Mouse (Mus musculus) 3134 (cell line): ENCODE measurements at regions not wholly inside any gene's neighbourhood (a gene's known extent, or its start where the extent isn't known, plus 50 kb on each side); places are given as distances from the start of the nearest gene placed in this dataset.

Experiments
- DNase-seq: peaks from one replicate; pipeline ENCODE4 v3.0.0-alpha.2; 2011; ENCODE audit warnings: low spot score; ENCODE audit not compliant: insufficient read length; ENCODE audit errors: extremely low read depth

DNA sequence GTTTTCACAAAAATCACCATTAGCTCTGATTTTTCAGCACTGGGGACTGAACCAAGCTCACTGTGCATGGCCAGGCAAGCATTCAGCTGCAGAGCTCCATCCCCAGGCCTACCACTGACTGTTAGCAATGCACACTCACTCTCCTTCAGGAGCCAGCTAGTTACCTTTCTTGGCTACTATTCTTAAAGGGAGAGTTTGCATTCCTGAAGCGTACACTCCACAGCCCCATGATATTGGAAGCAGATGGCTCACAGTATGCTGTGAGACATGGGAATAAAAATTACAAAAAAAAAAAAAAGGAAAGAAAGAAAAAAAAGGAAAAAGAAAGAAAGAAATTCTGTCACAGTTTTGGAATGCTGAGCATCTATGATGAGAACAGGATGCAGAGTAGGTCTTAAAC lies 352.8 kb downstream of the Sorl1 start:
- DNase-seq, result no peak

DNA sequence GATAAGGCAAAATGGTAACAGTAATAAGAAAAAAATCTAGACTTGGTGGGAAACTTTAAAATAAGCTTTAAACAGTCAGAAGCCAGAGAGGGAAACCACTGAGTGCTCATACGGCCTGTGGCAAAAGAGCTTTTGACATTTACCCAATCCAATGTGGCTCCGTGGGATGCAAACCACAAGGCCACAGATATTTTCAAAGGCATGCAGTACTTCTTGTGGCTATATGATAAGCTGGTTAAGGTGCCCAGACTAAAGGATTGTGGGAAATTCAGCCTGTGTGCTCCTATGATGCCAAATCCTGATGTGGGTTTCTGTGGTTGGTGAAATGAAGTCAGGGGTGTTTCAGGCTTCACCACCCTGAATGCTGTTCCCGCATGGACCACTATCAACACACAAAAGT lies 355.8 kb downstream of the Sorl1 start:
- peak; percentile 28 for DNase-seq

DNA sequence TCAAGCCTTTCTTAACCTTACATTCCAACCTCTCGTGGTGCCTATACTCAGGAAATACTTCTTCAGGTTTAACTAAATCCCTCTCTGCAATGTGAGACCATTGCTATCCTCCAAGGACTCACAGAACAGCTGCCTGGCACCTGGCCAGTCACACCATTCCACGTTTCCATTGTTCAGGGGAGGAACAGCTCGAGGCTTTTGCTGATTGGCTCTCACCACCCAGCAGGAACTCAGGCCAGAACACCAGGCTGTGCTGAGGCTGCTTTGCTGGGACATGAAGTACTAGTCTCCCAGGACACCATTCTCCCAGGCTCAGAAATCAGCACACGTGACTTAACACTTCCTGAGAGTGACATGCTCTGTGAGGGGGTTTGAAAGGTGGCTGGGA lies 357.6 kb downstream of the Sorl1 start:
- DNase-seq, result peak; percentile 37

DNA sequence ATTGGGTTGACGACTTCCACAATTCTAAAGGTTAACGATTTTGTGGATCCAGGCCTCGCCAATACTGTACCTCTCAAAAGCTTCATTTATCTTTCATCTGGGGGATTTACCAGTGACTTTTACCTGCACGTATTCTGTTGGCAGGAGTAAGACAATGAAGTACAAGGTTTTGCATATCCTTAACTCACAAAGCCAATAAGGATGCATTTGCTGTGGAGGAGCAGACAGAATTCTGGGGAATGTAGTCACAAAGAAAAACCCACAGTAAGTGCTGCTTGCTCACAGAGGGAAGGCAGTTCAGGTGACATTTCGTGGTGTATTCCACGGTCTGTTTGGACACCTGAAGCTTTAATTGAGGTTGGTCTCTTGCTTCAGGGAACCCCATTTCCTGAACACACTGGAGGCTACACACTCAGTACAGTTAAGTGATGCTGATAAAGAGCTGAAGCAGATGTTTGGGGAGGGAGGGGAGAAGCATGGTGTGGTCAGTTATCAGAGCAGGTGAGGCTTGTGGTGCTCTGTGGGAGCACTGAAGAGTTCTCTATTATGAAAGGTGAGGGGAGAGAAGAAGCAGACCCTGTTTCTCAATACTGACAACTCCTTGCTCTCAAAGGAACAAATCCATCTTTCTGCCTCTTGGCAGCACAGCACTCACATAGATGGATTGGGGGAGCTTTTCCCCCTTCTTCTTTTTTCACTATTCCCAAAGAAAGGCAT lies 358.1 kb downstream of the Sorl1 start:
- no peak for DNase-seq

DNA sequence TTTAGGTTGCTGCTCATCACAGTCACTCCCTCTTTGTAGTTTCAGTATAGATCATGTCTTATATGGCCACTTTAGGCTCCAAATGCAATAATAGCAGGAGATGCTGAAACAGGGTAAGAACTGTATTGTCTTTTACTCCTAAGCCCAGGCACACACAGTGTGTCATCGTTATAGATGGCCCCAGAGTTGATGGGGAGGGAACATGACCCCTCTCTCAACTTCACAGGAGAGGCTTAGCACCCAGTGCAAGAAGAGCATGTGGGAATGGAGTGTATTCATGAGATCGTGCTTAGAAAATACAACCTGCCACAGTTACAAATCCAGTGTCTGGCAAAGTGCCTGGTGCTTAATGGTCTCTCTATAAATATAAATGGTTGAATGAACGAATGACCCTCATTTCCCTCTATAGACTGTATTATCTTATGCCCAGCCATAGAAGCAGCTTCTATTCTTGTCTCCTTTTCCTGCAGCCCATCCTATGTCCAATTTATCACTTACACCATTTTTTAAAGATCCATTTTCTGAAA lies 363.0 kb downstream of the Sorl1 start:
- DNase-seq, result no peak

DNA sequence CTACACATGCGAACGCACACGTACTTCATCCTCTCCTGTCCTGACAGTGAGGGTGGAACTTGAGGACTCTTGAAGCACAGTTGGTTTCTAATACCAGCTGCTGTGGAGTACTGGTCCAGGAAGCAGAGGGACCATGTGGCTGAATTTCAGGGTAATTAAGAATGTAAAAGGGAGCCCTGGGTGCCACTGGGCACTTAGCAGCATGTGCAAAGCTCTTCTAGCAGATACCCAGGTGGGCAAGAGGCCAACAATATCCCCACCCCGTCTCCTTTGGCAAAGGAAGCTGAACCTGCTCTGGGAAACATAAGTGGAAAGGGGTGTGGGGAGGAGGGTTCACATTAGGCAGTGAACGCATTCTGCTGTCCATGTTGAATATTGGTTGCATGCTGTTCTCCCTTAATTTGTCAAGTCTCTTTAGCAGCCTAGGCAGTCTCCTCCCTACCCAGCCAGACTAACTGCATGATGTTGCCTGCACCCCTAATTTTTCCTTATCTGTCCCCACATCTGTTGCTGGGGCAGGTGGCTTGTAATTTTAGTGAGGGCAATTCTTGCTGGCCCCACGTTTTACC lies 369.6 kb downstream of the Sorl1 start:
- no peak for DNase-seq

DNA sequence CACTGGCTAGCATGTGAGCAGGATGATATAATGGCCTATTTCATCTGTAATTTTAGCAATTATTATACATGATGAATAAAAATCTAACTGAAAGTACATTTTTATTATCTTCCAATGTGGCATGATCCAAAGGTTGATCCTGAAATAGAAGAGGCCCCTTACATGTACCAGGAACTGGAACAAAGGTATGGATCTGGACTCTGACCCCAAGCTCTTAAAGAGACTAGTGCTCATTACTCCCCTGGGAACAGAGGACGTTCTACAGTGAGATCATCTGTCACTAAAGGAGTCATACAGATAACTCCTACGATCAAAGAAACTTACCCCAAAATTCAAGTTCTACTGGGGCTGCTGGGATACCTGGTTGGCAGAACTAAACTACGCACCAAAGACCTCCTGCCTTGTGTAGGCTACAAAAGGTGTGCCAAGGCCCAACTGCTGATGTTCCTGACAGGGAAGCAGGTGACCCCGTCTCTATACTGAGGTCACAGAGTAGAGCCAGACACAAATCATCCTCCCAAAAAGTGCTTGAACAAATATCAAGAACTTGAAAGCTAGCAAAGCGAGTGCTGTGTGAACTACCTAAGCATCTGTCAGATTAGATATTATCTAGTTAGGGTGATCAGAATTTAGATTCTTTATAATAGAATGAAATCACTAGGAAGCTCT lies 378.0 kb downstream of the Sorl1 start:
- no peak for DNase-seq

DNA sequence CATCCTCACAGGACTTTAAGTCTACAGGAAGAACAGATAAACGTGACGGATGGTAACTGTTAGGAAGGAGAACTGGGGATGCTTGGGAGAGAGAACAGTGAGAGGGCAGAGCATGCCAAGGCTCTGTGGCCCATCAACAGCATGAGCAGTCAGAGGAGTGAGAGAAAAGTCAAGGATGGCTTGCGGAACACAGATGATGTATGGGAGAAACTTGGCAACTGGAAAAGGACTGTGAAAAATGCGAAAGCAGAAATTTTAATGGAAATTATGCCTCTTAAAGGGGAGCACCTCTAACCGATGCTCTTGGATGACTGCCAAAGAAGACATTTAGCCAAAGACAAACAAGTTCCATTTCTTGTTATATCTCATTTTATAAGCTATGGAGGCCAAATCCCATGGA lies 382.6 kb downstream of the Sorl1 start:
- DNase-seq, result no peak

DNA sequence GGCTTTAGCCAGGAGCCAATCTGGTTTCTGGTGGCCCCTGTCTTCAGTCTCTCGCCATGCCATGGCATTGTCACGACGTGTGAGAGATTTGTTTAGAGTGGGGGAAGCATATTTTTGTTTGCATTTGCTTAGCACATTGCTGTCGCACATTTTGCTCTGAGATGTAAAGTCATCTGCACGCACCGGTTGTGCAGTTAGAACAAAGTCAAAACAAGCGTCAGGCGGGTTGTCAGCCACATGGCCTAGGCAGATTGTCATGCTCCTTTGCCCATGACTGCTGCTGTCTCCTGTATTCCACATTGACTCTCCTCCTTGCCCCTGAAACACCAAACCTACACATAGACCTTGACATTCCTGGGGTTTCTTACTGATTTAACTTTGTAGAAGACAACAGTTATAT lies 383.6 kb downstream of the Sorl1 start:
- no peak for DNase-seq

DNA sequence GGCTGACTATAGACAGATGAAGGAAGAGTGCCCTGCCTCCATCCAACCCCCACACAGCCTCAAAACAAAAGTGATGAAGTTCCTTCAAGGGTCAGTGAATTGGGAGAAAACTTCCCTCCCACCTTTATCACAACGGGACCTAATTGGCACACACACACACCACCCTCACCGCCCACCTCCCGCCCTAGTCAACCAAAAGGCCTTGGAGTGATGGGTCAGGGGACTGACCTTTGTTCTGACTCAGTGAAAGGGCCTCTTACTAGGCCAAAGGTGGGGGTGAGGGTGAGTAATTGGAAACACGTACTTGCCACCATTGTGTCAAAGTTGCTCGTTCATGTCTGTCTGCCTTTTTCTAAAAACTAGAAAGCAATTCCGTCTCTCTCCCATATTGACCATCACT lies 386.4 kb downstream of the Sorl1 start:
- no peak for DNase-seq

DNA sequence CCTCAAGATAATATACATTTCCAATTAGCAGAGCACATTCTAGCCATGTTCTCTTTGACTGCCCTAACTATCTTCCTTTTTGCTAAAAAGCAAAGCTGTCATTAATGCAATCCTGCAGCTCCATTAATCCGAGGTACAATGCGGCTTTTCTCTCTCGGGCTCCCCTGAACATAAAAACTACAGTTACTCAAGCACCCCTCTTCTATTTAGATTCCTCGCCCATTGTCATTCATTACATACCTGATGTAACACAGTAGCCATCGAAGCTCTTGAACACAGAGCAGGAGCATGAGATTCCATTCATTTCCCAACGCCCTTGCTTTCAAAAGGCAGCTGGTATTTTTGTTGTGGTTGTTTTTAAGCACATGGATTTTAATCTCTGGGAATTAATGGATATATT lies 387.2 kb downstream of the Sorl1 start:
- DNase-seq, result no peak

DNA sequence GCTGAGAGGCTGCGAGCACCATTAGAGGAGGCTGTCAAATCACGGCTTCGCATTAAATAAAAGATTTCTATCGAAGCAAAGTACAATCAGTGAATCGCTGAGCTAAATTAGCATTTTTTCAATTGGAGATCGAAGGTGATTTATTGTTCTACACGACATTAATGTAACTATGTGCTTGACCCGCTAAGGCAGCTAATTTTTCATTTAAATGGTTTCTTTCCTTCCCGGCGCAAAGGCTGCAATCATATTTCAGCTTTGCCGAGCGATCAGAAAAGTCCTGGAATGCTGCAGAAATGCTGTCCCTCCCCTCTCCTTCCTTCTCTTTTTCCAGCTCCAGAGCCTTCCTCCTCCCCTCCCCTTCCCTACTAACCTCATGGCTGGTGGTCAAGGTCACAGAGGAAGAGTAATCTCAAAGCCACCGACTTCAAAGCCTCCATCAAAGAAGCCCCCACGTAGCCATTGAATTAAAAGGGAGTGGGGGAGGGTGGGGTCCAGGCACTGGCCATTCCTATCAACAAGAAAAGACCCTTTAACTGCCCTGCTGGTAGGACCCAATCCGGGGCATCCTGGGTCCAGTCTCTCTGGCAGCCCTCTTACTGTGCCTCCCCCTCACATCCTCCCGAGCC lies 387.8 kb downstream of the Sorl1 start:
- DNase-seq, result no peak

DNA sequence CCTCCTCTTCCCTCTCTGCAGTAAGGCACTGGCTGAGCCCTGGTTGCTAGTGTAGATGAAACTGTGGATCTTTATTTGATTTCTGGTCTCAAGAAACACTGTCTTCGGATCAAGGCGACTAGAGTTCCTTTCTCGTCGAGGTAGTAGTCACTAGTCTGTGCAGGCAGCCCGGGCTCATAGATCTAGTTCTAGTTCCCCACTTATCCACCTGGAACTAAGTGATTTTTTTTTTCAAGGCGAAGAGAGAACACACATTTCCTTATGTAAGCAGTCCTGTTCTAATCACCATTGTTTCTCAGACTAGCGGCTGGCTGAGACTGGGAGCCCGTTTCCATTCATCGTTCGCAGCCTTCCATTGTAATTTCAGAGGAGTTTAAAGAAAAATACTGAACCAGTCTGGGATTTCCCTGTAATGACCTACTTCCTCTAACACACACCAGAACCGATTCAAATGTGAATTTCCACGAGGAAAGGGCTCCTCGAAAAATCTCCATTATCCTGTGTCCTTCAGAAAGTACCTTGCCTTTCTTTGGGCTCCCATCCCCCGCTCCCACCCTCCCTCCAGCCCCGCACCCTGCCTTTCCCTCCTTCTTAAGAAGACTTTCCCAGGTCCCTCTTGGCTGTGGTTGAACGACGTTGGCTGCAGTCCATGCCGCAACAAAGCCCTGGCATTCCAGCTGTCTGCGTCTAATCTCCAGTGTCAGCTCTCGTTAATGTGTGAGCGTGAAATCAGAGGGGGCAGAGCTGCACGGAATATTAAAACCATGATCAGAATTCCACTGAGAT lies 388.5 kb downstream of the Sorl1 start:
- DNase-seq, result peak; percentile 51

DNA sequence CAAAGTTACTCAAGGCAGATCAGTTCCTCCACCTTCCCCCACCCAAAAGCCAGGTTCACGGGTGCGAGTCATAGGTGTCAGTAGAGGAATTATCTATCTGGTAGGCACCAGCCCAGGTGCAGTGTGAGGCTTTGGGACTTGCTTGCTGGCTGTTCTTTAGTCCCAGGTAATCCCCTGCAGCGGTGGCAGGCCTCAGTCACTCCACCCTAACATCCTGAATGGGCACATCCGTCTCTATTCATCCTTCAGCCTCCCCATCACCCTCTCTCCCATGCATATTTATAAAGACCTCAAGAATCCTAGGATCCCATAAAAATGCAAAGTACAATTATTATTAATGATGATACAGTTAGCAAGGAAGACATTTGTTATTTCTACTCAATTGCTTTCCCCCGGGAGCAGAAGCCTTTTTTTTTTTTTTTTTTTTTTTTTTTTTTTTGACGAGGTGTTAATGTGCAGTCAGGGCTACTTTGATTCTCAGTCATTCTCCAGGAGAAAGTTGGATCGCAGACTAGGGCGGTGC lies 389.1 kb downstream of the Sorl1 start:
- no peak for DNase-seq

DNA sequence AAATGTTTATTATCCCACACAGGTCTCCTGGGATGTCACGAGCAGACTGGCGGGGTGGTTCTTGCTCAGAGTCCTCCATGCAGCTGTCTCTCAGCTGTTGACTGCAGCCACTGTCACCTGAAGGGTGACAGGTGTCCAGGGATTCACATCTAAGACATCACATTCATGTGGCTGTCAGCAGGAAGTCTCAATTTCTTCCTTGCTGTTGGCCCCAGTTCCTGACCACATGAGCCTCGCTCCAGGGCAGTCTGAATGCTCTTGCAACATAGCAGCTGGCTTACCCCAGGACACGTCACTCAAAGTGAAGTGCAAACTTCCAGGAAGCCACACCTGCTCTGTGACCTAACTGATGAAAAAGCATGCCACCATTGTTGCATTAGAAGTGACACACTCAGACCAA lies 402.5 kb downstream of the Sorl1 start:
- peak; percentile 16 for DNase-seq

DNA sequence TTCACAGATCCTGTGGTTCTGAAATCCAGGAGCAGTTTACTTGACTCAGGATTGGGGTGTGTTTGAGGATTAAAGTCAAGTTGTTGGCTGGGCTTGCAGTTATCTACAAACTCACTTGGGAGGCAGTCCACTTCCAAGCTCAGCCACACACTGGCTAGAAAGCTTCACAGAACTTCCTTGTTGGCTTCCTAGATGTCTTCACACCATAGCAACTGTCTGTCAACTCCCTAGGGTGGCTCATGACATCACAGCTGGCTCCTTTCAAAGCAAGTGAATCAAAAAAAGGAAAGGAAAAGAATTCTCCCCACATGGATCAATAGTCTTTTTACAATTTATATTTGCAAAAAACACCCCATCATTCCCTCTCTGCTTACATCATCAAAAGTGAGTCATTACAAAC lies 408.9 kb downstream of the Sorl1 start:
- no peak for DNase-seq

DNA sequence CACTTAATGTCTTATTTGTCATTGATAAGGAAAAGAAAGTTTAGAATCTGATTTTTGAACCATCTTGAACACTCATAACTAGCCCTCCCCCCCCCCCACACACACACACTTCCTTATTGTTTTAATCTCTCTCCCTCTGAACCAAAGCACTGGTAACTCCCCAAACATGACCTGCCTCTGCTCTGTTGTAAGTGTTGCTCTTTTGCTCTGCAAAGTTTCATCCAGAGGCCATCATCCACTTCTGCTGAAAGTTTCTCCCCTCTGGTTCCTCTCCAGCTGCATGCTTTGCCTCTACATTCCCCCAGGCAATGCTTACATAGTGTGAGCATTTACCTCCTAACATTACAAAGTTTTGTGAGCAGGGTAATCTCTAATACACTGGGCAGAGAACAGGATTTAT lies 418.1 kb downstream of the Sorl1 start:
- DNase-seq, result no peak

DNA sequence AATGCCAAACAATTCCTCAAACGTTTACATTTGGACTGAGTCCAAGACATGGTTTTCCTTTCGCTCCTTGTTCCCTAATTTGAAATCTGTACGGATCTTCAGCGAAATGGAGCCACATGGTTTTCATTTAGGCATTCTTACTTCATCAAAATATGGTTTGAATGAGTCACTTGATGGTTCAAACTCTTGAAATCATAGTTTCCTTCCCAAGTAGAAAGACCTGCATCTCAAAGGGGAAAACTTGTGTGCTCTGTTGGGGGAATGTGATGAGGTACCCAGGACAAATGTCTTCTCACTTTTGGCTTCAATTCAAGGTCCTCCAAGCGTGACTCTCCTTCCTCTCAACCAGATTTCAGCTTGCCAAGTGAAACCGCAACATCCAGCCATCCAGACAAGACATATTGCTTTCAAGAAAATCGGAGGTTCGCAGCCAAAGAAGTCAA lies 418.6 kb downstream of the Sorl1 start:
- DNase-seq, result peak; percentile 54

DNA sequence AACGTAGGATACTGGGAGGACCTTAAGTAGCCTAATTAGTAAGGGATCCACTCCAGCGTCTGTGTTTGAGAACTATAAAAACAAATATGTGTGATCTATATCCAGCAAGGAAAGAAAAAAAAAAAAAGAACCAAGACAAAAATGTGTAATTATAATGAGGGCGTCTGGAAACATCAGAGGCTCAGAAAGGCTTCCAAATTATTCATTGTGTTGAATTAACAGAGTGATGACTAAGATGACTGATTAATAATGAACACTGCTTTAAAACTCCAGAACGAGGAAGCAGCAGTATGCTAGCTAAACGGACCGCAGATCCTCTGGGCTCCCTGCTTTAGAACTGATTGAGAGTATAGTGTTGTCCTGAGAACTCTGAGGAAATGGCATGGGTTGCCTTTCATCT lies 421.0 kb downstream of the Sorl1 start:
- no peak for DNase-seq

DNA sequence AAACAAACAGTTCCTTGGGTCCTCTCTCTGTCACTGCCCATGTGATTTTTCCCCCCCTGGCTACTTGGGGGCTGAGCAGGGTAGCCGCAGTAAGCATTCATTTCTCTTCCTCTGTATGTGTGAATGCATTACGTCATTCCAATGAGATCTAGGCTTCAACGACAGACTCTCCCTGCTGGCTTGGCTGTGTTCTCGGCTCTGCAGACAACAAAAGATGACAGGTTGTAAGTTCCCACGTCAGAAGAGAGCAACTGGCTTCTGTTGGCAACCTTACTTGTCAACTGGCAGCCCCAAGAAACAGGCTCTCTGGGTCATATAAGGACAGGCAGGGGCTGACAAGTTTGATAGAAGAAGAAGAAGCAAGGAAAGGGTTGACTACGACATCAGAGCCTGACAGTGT lies 423.4 kb downstream of the Sorl1 start:
- no peak for DNase-seq

DNA sequence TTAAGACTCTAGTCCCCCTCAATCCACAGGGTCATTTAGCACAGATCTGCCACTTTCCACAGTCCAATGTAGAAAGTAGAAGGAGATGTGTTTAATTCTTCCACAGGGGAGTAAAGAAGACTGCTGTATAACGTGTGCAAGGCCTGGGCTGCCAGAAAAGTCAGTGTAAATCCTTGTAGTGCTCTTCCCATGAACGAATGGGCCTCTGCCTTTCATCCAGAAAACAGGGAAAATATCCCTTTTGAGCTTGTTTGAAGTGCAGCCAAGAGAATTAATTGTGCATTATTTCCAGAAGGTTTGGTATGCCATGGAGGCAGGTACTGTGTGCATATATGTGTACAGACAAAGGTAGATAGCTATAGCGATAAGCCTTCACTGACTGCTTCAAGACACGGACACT lies 425.1 kb downstream of the Sorl1 start:
- no peak for DNase-seq
